Mouse (Mus musculus): ENCODE results near the gene Psen2. TPM values are rescaled to one million over a fixed set of nuclear protein-coding genes. Genes with fewer than 3 reads are reported as not detected.
A peak's percentile ranks its signal among the peaks of the same experiment; 100 is the strongest.

Gene Psen2
- polyA plus RNA-seq (2012; fragmentation: generic; extraction: Trizol), result 3.1 TPM
- long read RNA-seq, experiment 1, partial matches to known transcripts, result 2 of 6 reads
- long read RNA-seq, experiment 1, other reads (novel, unspliced or antisense), result 0 of 6 reads
- long read RNA-seq, experiment 2, transcript Psen2-205 (11 exons, 1,997 nt), result major isoform, 7 of 7 reads
- long read RNA-seq, experiment 2, partial matches to known transcripts, result 0 of 7 reads
- long read RNA-seq, experiment 2, other reads (novel, unspliced or antisense), result 0 of 7 reads

DNA sequence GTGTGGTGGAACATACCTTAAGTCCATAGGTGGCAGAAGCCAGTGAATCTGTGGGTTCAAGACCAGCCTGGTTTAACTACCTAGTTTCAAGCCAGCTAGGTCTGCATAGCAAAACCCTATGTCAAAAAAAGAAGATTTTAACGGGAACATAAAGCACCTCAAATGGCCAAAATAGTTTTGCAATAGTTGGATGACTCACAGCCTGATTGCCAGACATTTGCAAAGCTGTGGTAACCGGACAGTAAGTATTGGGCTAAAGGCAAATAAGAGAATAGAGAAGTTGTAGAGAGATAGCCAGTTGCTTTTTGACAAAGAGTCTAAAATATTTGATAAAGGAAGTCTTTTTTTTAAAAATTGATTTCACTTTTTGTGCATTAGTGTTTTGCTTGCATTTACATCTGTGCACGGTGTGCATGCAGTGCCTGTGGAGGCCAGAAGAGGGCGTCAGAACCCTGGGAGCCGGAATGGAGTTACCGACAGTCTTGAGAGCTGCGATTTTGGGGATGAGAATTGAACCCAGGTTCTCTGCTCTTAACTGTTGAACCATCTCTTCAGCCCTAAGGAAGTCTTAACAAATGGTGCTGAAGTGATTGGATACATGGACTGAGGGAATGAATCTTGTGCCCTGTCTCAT is at the start of gene Psen2:
Gene Psen2 (minus strand): TSS at position 75 of the 634 bp plus-strand sequence.
- Histone ChIP-seq H3K79me2 (ENCODE audit: control insufficient read depth, insufficient read depth) (no peaks in the 10 kb centered on the region), H3K79me3 (ENCODE audit: low read depth) (no peaks in the 10 kb centered on the region), H3K36me3 (ENCODE audit: control insufficient read depth, insufficient read depth) (no peaks in the 10 kb centered on the region), H3K27me3 (ENCODE audit: control insufficient read depth, insufficient read depth, insufficient read length) (no peaks in the 10 kb centered on the region), H3ac (ENCODE audit: control insufficient read depth, insufficient read length, low read depth) (no peak within 1 kb of the TSS), H3K4me3 (ENCODE audit: insufficient read depth, poor library complexity, severe bottlenecking) (no peak within 1 kb of the TSS)
- TF ChIP-seq FOSL1 (IDR thresholded peaks at IDR 0.05; ENCODE audit: insufficient read depth, low read length, poor library complexity, severe bottlenecking) (no peak), CEBPB (IDR thresholded peaks at IDR 0.05; ENCODE audit: low read depth) (peak; percentile 93), MAX (IDR thresholded peaks at IDR 0.05) (no peak)

GRCm38 (mm10) chr1:180312792-180313311 is 49.6 kb upstream of the Psen2 start:
- Histone ChIP-seq H3K27me3 (ENCODE audit: control insufficient read depth, insufficient read depth, insufficient read length) (no peaks in the 10 kb centered on the region), H3K79me2 (ENCODE audit: control insufficient read depth, insufficient read depth) (no peaks in the 10 kb centered on the region), H3K4me3 (ENCODE audit: insufficient read depth, poor library complexity, severe bottlenecking) (no peak overlapping the region), H3K79me3 (ENCODE audit: low read depth) (no peaks in the 10 kb centered on the region), H3K36me3 (ENCODE audit: control insufficient read depth, insufficient read depth) (no peaks in the 10 kb centered on the region), H3ac (ENCODE audit: control insufficient read depth, insufficient read length, low read depth) (no peak overlapping the region)
- TF ChIP-seq MYOD1 (IDR thresholded peaks at IDR 0.05; ENCODE audit: control insufficient read depth, insufficient read length, low read depth) (peak; percentile 30), FOSL1 (IDR thresholded peaks at IDR 0.05; ENCODE audit: insufficient read depth, low read length, poor library complexity, severe bottlenecking) (peak; percentile 47), USF1 (IDR thresholded peaks at IDR 0.05; ENCODE audit: low read depth) (peak; percentile 50), CEBPB (IDR thresholded peaks at IDR 0.05; ENCODE audit: low read depth) (no peak), MAX (IDR thresholded peaks at IDR 0.05) (no peak), CTCF (IDR thresholded peaks at IDR 0.05; ENCODE audit: control insufficient read depth, insufficient read depth, insufficient read length) (no peak), MYOG (IDR thresholded peaks at IDR 0.05; ENCODE audit: control insufficient read depth, extremely low read depth, insufficient read length) (no peak)

- H3K79me2 ChIP-seq (ENCODE audit: control insufficient read depth, insufficient read depth), result no peaks in the 10 kb centered on the region
- H3K36me3 ChIP-seq (ENCODE audit: control insufficient read depth, insufficient read depth), result no peaks in the 10 kb centered on the region
Observed at GRCm38 (mm10) chr1:180312286-180312685, 49.0 kb upstream of the Psen2 start.

DNA sequence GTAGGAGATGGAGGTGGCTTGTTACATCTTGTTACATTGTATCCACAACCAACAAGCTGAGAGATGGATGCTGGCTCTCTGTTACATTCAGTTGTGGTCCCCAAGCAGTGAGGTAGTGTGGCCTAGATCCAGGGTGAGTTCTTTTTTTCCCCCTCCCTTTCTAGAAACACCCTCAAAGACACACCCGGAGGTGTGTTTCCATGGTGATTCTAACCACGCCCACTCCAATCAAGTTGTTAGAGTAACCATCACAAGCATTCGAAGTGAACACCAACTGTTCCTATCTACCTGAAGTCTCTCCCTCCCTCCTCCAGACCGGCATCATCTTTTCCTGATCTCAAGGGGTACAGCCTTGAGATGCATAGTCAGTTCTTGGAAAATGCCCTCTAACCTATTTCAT is 45.7 kb upstream of the Psen2 start:
- no peaks in the 10 kb centered on the region for H3K79me3 ChIP-seq (ENCODE audit: low read depth)
- TF ChIP-seq USF1 (IDR thresholded peaks at IDR 0.05; ENCODE audit: low read depth) (no peak), CTCF (IDR thresholded peaks at IDR 0.05; ENCODE audit: control insufficient read depth, insufficient read depth, insufficient read length) (no peak), FOSL1 (IDR thresholded peaks at IDR 0.05; ENCODE audit: insufficient read depth, low read length, poor library complexity, severe bottlenecking) (no peak), MYOG (IDR thresholded peaks at IDR 0.05; ENCODE audit: control insufficient read depth, extremely low read depth, insufficient read length) (no peak), MYOD1 (IDR thresholded peaks at IDR 0.05; ENCODE audit: control insufficient read depth, insufficient read length, low read depth) (no peak), MAX (IDR thresholded peaks at IDR 0.05) (no peak), CEBPB (IDR thresholded peaks at IDR 0.05; ENCODE audit: low read depth) (no peak)
- H3K27me3 ChIP-seq (ENCODE audit: control insufficient read depth, insufficient read depth, insufficient read length), result no peaks in the 10 kb centered on the region
- H3ac ChIP-seq (ENCODE audit: control insufficient read depth, insufficient read length, low read depth), result no peak overlapping the region
- no peak overlapping the region for H3K4me3 ChIP-seq (ENCODE audit: insufficient read depth, poor library complexity, severe bottlenecking)
- H3K79me2 ChIP-seq (ENCODE audit: control insufficient read depth, insufficient read depth), result no peaks in the 10 kb centered on the region
- H3K36me3 ChIP-seq (ENCODE audit: control insufficient read depth, insufficient read depth), result no peaks in the 10 kb centered on the region

More at GRCm38 (mm10) chr1:180312286-180312685, 49.0 kb upstream of the Psen2 start:
- no peaks in the 10 kb centered on the region for H3K79me3 ChIP-seq (ENCODE audit: low read depth)
- no peaks in the 10 kb centered on the region for H3K27me3 ChIP-seq (ENCODE audit: control insufficient read depth, insufficient read depth, insufficient read length)
- H3K4me3 ChIP-seq (ENCODE audit: insufficient read depth, poor library complexity, severe bottlenecking), result no peak overlapping the region
- TF ChIP-seq CEBPB (IDR thresholded peaks at IDR 0.05; ENCODE audit: low read depth) (no peak), FOSL1 (IDR thresholded peaks at IDR 0.05; ENCODE audit: insufficient read depth, low read length, poor library complexity, severe bottlenecking) (no peak), CTCF (IDR thresholded peaks at IDR 0.05; ENCODE audit: control insufficient read depth, insufficient read depth, insufficient read length) (no peak), MAX (IDR thresholded peaks at IDR 0.05) (no peak), MYOD1 (IDR thresholded peaks at IDR 0.05; ENCODE audit: control insufficient read depth, insufficient read length, low read depth) (no peak), MYOG (IDR thresholded peaks at IDR 0.05; ENCODE audit: control insufficient read depth, extremely low read depth, insufficient read length) (no peak), USF1 (IDR thresholded peaks at IDR 0.05; ENCODE audit: low read depth) (no peak)
- peak overlapping the region; percentile 8 for H3ac ChIP-seq (ENCODE audit: control insufficient read depth, insufficient read length, low read depth)

GRCm38 (mm10) chr1:180307661-180308060 is 44.4 kb upstream of the Psen2 start:
- TF ChIP-seq USF1 (IDR thresholded peaks at IDR 0.05; ENCODE audit: low read depth), result no peak
- TF ChIP-seq MAX (IDR thresholded peaks at IDR 0.05), result no peak
- no peak for TF ChIP-seq FOSL1 (IDR thresholded peaks at IDR 0.05; ENCODE audit: insufficient read depth, low read length, poor library complexity, severe bottlenecking)
- TF ChIP-seq CTCF (IDR thresholded peaks at IDR 0.05; ENCODE audit: control insufficient read depth, insufficient read depth, insufficient read length), result no peak
- TF ChIP-seq MYOG (IDR thresholded peaks at IDR 0.05; ENCODE audit: control insufficient read depth, extremely low read depth, insufficient read length), result no peak
- no peak for TF ChIP-seq CEBPB (IDR thresholded peaks at IDR 0.05; ENCODE audit: low read depth)
- no peak for TF ChIP-seq MYOD1 (IDR thresholded peaks at IDR 0.05; ENCODE audit: control insufficient read depth, insufficient read length, low read depth)
- H3K79me2 ChIP-seq (ENCODE audit: control insufficient read depth, insufficient read depth), result no peaks in the 10 kb centered on the region
- H3K36me3 ChIP-seq (ENCODE audit: control insufficient read depth, insufficient read depth), result no peaks in the 10 kb centered on the region
- H3K4me3 ChIP-seq (ENCODE audit: insufficient read depth, poor library complexity, severe bottlenecking), result no peak overlapping the region
- H3ac ChIP-seq (ENCODE audit: control insufficient read depth, insufficient read length, low read depth), result no peak overlapping the region
- no peaks in the 10 kb centered on the region for H3K27me3 ChIP-seq (ENCODE audit: control insufficient read depth, insufficient read depth, insufficient read length)
- no peaks in the 10 kb centered on the region for H3K79me3 ChIP-seq (ENCODE audit: low read depth)
